Mouse (Mus musculus): Measurements from ENCODE around the gene Tbc1d4. TPM values are rescaled to one million over a fixed set of nuclear protein-coding genes. Genes with fewer than 3 reads are reported as not detected.

Gene Tbc1d4
- polyA plus RNA-seq, 1 experiment = 5.6 TPM

DNA sequence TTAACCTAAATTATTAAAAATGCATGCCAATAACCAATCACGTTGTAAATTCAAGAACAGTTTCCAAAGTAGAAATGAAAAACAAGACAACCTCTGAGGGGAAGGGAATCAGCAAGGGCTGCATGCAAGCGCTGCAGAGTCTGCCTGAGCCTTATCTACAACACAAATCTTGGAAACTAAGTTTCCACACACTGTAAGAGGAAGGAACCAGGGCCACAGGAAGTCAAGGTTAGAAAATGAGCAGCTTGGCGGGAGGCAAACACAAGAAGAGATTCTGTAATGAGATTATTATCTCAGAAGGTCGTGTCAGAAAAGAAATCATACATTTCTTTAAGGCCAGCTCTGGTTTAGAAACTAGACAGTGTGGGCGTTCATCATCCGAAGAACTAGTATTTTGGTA, 156.1 kb downstream of the Tbc1d4 start:
- H3K4me3 ChIP-seq (ENCODE audit: extremely low read depth, insufficient read depth, insufficient read length) = no peak overlapping the region

DNA sequence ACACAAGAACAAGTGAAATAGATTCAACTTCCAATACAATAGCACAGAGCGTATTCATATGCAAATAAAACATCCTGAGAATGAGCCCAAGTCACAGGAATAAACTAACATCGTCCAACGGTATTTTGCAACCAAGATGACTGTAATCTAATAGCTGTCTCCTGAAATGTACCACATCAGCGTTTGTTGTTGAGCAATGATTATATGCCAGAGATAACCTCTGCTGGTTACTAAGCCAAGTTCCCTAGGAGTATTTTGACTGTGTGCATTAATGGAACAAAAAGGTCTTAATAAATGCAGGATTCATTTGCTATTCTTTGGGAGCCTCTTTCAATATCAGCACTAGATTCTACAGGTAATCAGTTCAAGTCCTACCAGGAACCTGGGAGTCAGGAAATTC, 161.1 kb downstream of the Tbc1d4 start:
- WGBS = 87% methylated on average over 4 of the region's 4 CpGs
- H3K36me3 ChIP-seq (ENCODE audit: control insufficient read depth, insufficient read depth, low read length) = 0 out of 2 replicates have a peak, but pooled peaks cover 2% of the 10 kb centered on the region
- H3K4me3 ChIP-seq (ENCODE audit: extremely low read depth, insufficient read depth, insufficient read length) = no peak overlapping the region
- TF ChIP-seq POLR2A (IDR thresholded peaks at IDR 0.05; ENCODE audit: low read depth, low read length) (no peak), CTCF (IDR thresholded peaks at IDR 0.05; ENCODE audit: extremely low read depth, insufficient read depth, insufficient read length, insufficient replicate concordance) (no peak)
- no peaks in the 10 kb centered on the region for H3K27me3 ChIP-seq (ENCODE audit: control insufficient read depth, insufficient read depth, low read length)
- no peaks in the 10 kb centered on the region for H3K4me1 ChIP-seq (ENCODE audit: control insufficient read depth, insufficient read depth, insufficient read length)
- no peak for DNase-seq (ENCODE audit: low read depth in 1 of 2, low spot score in 2 of 2)
- no peak overlapping the region for H3K27ac ChIP-seq (ENCODE audit: insufficient read depth, low read length)

More for the DNA sequence above, 156.1 kb downstream of the Tbc1d4 start:
- Histone ChIP-seq H3K4me1 (ENCODE audit: control insufficient read depth, insufficient read depth, insufficient read length) (no peaks in the 10 kb centered on the region), H3K36me3 (ENCODE audit: control insufficient read depth, insufficient read depth, low read length) (no peaks in the 10 kb centered on the region), H3K27me3 (ENCODE audit: control insufficient read depth, insufficient read depth, low read length) (no peaks in the 10 kb centered on the region), H3K27ac (ENCODE audit: insufficient read depth, low read length) (no peak overlapping the region)
- WGBS = 23% methylated on average over 6 of the region's 6 CpGs
- no peak for TF ChIP-seq POLR2A (IDR thresholded peaks at IDR 0.05; ENCODE audit: low read depth, low read length)
- no peak for TF ChIP-seq CTCF (IDR thresholded peaks at IDR 0.05; ENCODE audit: extremely low read depth, insufficient read depth, insufficient read length, insufficient replicate concordance)
- no peak for DNase-seq (ENCODE audit: low read depth in 1 of 2, low spot score in 2 of 2)

DNA sequence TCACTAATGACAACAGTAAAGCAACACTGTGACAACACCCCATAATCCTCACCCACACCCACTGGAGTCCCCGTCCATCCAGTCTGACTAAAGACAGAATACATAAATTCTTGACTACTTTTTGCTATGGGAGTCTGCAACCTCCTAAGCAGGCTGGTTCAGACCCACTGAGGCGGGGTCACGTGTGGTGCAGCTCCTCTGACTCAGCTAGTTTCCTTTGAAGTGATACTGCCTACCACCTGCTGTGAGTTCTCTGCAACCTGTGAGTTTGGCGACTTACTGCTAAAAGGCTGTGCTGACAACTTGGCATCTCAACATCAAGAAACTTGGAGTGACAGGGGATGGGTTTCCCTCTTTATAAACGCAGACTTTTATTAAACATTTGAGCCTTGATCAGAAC, 163.8 kb downstream of the Tbc1d4 start:
- Histone ChIP-seq H3K27ac (ENCODE audit: insufficient read depth, low read length) (no peak overlapping the region), H3K27me3 (ENCODE audit: control insufficient read depth, insufficient read depth, low read length) (no peaks in the 10 kb centered on the region), H3K4me1 (ENCODE audit: control insufficient read depth, insufficient read depth, insufficient read length) (no peaks in the 10 kb centered on the region), H3K36me3 (ENCODE audit: control insufficient read depth, insufficient read depth, low read length) (0 out of 2 replicates have a peak, but pooled peaks cover 2% of the 10 kb centered on the region), H3K4me3 (ENCODE audit: extremely low read depth, insufficient read depth, insufficient read length) (no peak overlapping the region)
- TF ChIP-seq POLR2A (IDR thresholded peaks at IDR 0.05; ENCODE audit: low read depth, low read length) (no peak), CTCF (IDR thresholded peaks at IDR 0.05; ENCODE audit: extremely low read depth, insufficient read depth, insufficient read length, insufficient replicate concordance) (no peak)
- 87% methylated on average over 5 of the region's 5 CpGs for WGBS
- no peak for DNase-seq (ENCODE audit: low read depth in 1 of 2, low spot score in 2 of 2)

DNA sequence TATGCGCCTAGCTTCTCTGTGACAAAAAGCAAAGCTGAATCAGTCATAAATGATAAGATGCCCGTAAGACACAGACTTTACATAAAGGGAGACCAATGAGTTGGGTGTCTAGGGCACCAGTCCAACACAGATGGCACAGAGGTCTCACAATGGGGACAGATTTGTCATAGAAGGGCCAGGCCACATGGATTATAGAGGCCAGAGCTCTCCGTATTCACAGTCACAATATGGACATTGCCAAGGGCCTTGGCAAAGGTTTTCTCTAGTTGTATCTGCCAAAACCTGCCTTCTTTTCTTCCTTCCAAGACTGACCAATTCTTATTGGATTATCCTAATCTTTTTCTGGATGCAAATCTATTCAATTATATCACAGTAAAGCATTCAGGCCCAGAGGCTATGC, 171.1 kb downstream of the Tbc1d4 start:
- no peaks in the 10 kb centered on the region for H3K4me1 ChIP-seq (ENCODE audit: control insufficient read depth, insufficient read depth, insufficient read length)
- DNase-seq (ENCODE audit: low read depth in 1 of 2, low spot score in 2 of 2) = no peak
- no peak overlapping the region for H3K27ac ChIP-seq (ENCODE audit: insufficient read depth, low read length)
- H3K36me3 ChIP-seq (ENCODE audit: control insufficient read depth, insufficient read depth, low read length) = no peaks in the 10 kb centered on the region
- H3K4me3 ChIP-seq (ENCODE audit: extremely low read depth, insufficient read depth, insufficient read length) = no peak overlapping the region
- WGBS = 85% methylated on average over 3 of the region's 3 CpGs
- TF ChIP-seq POLR2A (IDR thresholded peaks at IDR 0.05; ENCODE audit: low read depth, low read length) (no peak), CTCF (IDR thresholded peaks at IDR 0.05; ENCODE audit: extremely low read depth, insufficient read depth, insufficient read length, insufficient replicate concordance) (no peak)
- H3K27me3 ChIP-seq (ENCODE audit: control insufficient read depth, insufficient read depth, low read length) = no peaks in the 10 kb centered on the region

DNA sequence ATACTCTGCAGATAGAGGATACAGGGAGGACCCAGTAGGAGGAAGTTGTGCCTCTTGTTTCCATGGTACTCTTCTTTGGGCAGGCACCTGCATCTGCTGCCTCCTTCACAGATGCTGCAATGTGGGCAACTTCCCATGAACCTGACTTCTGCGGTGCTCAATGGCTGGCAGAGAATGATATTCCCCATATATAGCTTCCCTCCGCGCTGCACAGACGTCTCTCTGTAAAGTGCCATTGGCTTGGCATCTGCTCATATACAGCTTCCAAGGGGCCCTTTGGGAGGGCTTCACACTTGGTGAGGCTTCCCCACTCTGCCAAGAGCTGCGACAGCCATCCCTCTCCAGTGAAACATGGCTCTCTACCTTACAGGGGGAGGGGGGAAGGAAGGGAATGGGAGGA, 178.5 kb downstream of the Tbc1d4 start:
- Histone ChIP-seq H3K36me3 (ENCODE audit: control insufficient read depth, insufficient read depth, low read length) (no peaks in the 10 kb centered on the region), H3K27ac (ENCODE audit: insufficient read depth, low read length) (no peak overlapping the region), H3K4me3 (ENCODE audit: extremely low read depth, insufficient read depth, insufficient read length) (no peak overlapping the region), H3K4me1 (ENCODE audit: control insufficient read depth, insufficient read depth, insufficient read length) (no peaks in the 10 kb centered on the region), H3K27me3 (ENCODE audit: control insufficient read depth, insufficient read depth, low read length) (no peaks in the 10 kb centered on the region)
- no peak for DNase-seq (ENCODE audit: low read depth in 1 of 2, low spot score in 2 of 2)
- no peak for TF ChIP-seq CTCF (IDR thresholded peaks at IDR 0.05; ENCODE audit: extremely low read depth, insufficient read depth, insufficient read length, insufficient replicate concordance)
- TF ChIP-seq POLR2A (IDR thresholded peaks at IDR 0.05; ENCODE audit: low read depth, low read length) = no peak
- 72% methylated on average over 5 of the region's 5 CpGs for WGBS

DNA sequence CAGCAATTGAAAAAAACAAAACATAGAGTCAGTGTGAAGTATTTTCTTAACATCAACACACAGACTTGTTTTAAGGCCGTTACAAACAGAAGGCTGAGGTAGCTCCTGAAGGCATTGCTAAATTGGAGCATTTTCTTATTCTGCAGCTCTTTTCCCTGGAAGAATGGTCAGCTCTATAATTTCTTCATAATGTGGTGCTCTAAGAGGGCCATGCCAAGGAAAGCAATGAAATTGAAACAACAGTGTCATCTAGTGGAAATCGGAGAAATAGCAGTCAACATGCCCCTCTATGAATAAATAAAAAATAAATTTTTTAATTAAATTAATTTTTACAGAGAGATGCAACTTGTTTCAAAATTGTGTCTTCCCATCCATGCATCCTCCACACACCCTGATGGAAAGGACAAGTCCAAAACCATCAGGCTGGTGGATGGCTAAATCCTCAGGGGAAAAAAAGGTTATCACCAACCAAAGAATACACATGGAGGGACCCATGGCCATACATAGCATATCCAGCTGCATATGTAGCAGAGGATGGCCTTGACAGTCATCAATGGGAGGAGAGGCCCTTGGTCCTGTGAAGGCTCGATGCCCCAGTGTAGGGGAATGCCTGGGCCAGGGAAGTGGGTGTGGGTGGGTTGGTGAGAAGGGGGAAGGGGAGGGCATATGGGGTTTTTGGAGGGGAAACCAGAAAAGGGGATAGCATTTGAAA, 180.0 kb downstream of the Tbc1d4 start:
- no peak overlapping the region for H3K27ac ChIP-seq (ENCODE audit: insufficient read depth, low read length)
- DNase-seq (ENCODE audit: low read depth in 1 of 2, low spot score in 2 of 2) = no peak

DNA sequence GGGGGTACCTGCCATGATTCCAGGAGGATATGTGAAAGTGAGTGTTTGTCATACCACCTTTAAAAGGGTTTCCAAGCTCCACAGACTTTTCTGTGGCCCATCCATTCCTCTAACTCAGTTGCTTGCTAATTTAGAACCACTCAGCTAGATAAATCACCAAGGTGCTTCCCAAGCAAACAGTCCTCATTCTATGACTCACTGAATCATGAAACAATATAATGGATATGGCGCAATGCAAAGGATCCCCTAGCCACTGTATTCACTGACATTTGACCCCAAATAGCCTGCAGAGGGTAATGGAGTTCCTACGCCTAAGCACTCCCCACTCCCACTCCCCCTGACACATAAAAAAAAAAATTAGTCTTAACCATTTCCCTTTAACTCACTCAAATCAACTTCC, 191.3 kb downstream of the Tbc1d4 start:
- no peak for TF ChIP-seq CTCF (IDR thresholded peaks at IDR 0.05; ENCODE audit: extremely low read depth, insufficient read depth, insufficient read length, insufficient replicate concordance)
- no peak for TF ChIP-seq POLR2A (IDR thresholded peaks at IDR 0.05; ENCODE audit: low read depth, low read length)
- Histone ChIP-seq H3K27me3 (ENCODE audit: control insufficient read depth, insufficient read depth, low read length) (no peaks in the 10 kb centered on the region), H3K4me3 (ENCODE audit: extremely low read depth, insufficient read depth, insufficient read length) (no peak overlapping the region), H3K4me1 (ENCODE audit: control insufficient read depth, insufficient read depth, insufficient read length) (no peaks in the 10 kb centered on the region), H3K36me3 (ENCODE audit: control insufficient read depth, insufficient read depth, low read length) (no peaks in the 10 kb centered on the region), H3K27ac (ENCODE audit: insufficient read depth, low read length) (no peak overlapping the region)
- WGBS = 71% methylated on average over 2 of the region's 2 CpGs
- no peak for DNase-seq (ENCODE audit: low read depth in 1 of 2, low spot score in 2 of 2)

More for the DNA sequence above, 180.0 kb downstream of the Tbc1d4 start:
- 47% methylated on average over 3 of the region's 3 CpGs for WGBS
- no peak for TF ChIP-seq CTCF (IDR thresholded peaks at IDR 0.05; ENCODE audit: extremely low read depth, insufficient read depth, insufficient read length, insufficient replicate concordance)
- H3K4me1 ChIP-seq (ENCODE audit: control insufficient read depth, insufficient read depth, insufficient read length) = no peaks in the 10 kb centered on the region
- no peaks in the 10 kb centered on the region for H3K36me3 ChIP-seq (ENCODE audit: control insufficient read depth, insufficient read depth, low read length)
- no peaks in the 10 kb centered on the region for H3K27me3 ChIP-seq (ENCODE audit: control insufficient read depth, insufficient read depth, low read length)
- no peak overlapping the region for H3K4me3 ChIP-seq (ENCODE audit: extremely low read depth, insufficient read depth, insufficient read length)

Other genes starting within 250 kb of the Tbc1d4 start
- gene Commd6, start 31.5 kb upstream of the Tbc1d4 start, polyA plus RNA-seq (2012; rRNA removed) = 15.0 and 15.4 TPM in 2 replicates
- 15.3 and 18.1 TPM in 2 replicates for gene Uchl3, start 44.8 kb upstream of the Tbc1d4 start, polyA plus RNA-seq (2012; rRNA removed)
- 0.27 and 1.2 TPM in 2 replicates for gene Gm9922, start 120.6 kb upstream of the Tbc1d4 start, polyA plus RNA-seq (2012; rRNA removed)
- 0.79 and 1.3 TPM in 2 replicates for gene Lmo7, start 120.8 kb upstream of the Tbc1d4 start, polyA plus RNA-seq (2012; rRNA removed)

Data from spleen, adult 2 months (tissue).